In the genomic region with DNA sequence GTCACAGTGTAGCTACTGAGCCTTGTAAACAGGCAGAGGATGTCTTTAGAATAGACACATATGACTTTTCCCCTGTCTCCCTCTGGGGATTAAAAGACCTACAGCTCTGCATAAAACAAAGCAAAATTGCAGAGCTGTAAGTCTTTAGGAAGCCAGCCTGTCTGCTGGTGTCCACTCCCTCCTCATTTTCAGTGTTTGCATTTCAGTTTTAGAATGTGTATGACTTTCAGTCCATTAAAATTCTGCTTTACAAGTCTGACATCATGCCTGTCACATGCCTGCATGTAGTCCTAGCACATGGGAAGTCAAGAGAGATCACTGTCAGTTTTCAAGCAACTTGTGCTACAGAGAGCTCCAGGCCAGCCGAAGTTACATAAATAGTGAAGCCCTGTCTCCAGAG, we compare ENCODE assay signal across 21 mouse cellular contexts. TPM values are rescaled to one million over a fixed set of nuclear protein-coding genes. Genes with fewer than 3 reads are reported as not detected.
DNase-seq lines count a peak whose midpoint lies in the region; ATAC-seq and TF ChIP-seq lines count a peak whose summit lies in the region.
"Had no signal": no experiment of that assay in that cellular context is flagged by ENCODE, and none has a peak within 500 bp of the region (broad histone marks: within the 10 kb centered on the region; RNA-seq: fewer than 3 reads in every experiment).

No protein-coding gene starts in this region.

- H3K9ac ChIP-seq in intestine, embryonic 14.5 days (ENCODE audit: low read length): no peak overlapping the region
- no peak overlapping the region for H3K9ac ChIP-seq in intestine, postnatal 0 days (ENCODE audit: low read depth, low read length)
- no peak overlapping the region for H3K9ac ChIP-seq in lung, embryonic 14.5 days
- H3K9ac ChIP-seq in lung, postnatal 0 days (replicated peaks; ENCODE audit: low read depth): no peak overlapping the region
- H3K9ac ChIP-seq: embryonic facial prominence, embryonic 12.5 days; forebrain, embryonic 15.5 days; hindbrain, embryonic 15.5 days had no signal

- no peaks in the 10 kb centered on the region for H3K36me3 ChIP-seq in intestine, embryonic 14.5 days (ENCODE audit: control insufficient read depth, insufficient read depth, low read length)
- 0 out of 2 replicates have a peak, but pooled peaks cover 5% of the 10 kb centered on the region for H3K36me3 ChIP-seq in intestine, postnatal 0 days (ENCODE audit: control insufficient read depth, insufficient read depth)
- no peaks in the 10 kb centered on the region for H3K36me3 ChIP-seq in lung, embryonic 14.5 days (ENCODE audit: insufficient read depth)
- H3K36me3 ChIP-seq in lung, postnatal 0 days (ENCODE audit: insufficient read depth, low read length): no peaks in the 10 kb centered on the region
- H3K36me3 ChIP-seq: embryonic facial prominence, embryonic 12.5 days; forebrain, embryonic 15.5 days; hindbrain, embryonic 15.5 days had no signal

- no peak overlapping the region for H3K4me3 ChIP-seq in intestine, embryonic 14.5 days (ENCODE audit: low read depth, low read length)
- no peak overlapping the region for H3K4me3 ChIP-seq in intestine, postnatal 0 days (ENCODE audit: low read depth, low read length)
- no peak overlapping the region for H3K4me3 ChIP-seq in lung, embryonic 14.5 days (ENCODE audit: low read depth, low read length)
- no peak overlapping the region for H3K4me3 ChIP-seq in lung, postnatal 0 days (ENCODE audit: low read depth, low read length)
- H3K4me3 ChIP-seq: embryonic facial prominence, embryonic 12.5 days; forebrain, embryonic 15.5 days; hindbrain, embryonic 15.5 days had no signal

- no peaks in the 10 kb centered on the region for H3K27me3 ChIP-seq in intestine, embryonic 14.5 days (replicated peaks; ENCODE audit: control insufficient read depth, insufficient read depth, low read length)
- H3K27me3 ChIP-seq in intestine, postnatal 0 days (replicated peaks; ENCODE audit: control insufficient read depth, insufficient read depth, low read length): no peaks in the 10 kb centered on the region
- no peaks in the 10 kb centered on the region for H3K27me3 ChIP-seq in lung, embryonic 14.5 days (ENCODE audit: insufficient read depth, low read length)
- no peaks in the 10 kb centered on the region for H3K27me3 ChIP-seq in lung, postnatal 0 days (replicated peaks; ENCODE audit: insufficient read depth, low read length)
- H3K27me3 ChIP-seq: embryonic facial prominence, embryonic 12.5 days; forebrain, embryonic 15.5 days; hindbrain, embryonic 15.5 days; Patski had no signal

- TF ChIP-seq EP300 in lung, postnatal 0 days (IDR thresholded peaks at IDR 0.05): no peak

- peak; percentile 73 for ATAC-seq in frontal cortex, adult (ENCODE audit: low TSS enrichment)
- ATAC-seq in intestine, embryonic 14.5 days (replicated peaks; ENCODE audit: low FRiP score, low TSS enrichment, low read depth): no peak
- ATAC-seq in intestine, postnatal 0 days: no peak
- no peak for ATAC-seq in lung, embryonic 14.5 days (ENCODE audit: insufficient read depth)
- no peak for ATAC-seq in lung, postnatal 0 days
- ATAC-seq in megakaryocyte progenitor cell, adult 5-6 weeks (replicated peaks; ENCODE audit: poor library complexity): no peak
- ATAC-seq: activated CD4-positive, CD25-positive, alpha-beta regulatory T cell, adult 4 months; CD4-positive, CD25-positive, alpha-beta regulatory T cell, adult 4 months; forebrain, embryonic 15.5 days; Patski had no signal

- H3K9me3 ChIP-seq in intestine, embryonic 14.5 days (ENCODE audit: control insufficient read depth, low read length): no peaks in the 10 kb centered on the region
- no peaks in the 10 kb centered on the region for H3K9me3 ChIP-seq in intestine, postnatal 0 days (ENCODE audit: control insufficient read depth)
- no peaks in the 10 kb centered on the region for H3K9me3 ChIP-seq in lung, embryonic 14.5 days (ENCODE audit: low read depth, low read length)
- no peaks in the 10 kb centered on the region for H3K9me3 ChIP-seq in lung, postnatal 0 days (ENCODE audit: low read length)
- H3K9me3 ChIP-seq: embryonic facial prominence, embryonic 12.5 days; forebrain, embryonic 15.5 days; hindbrain, embryonic 15.5 days had no signal

- H3K4me2 ChIP-seq in intestine, embryonic 14.5 days (ENCODE audit: low read length): no peak overlapping the region
- H3K4me2 ChIP-seq in intestine, postnatal 0 days (replicated peaks; ENCODE audit: low read depth): no peak overlapping the region
- H3K4me2 ChIP-seq in lung, embryonic 14.5 days: no peak overlapping the region
- H3K4me2 ChIP-seq in lung, postnatal 0 days (replicated peaks; ENCODE audit: low read depth, low read length): no peak overlapping the region
- H3K4me2 ChIP-seq: embryonic facial prominence, embryonic 12.5 days; forebrain, embryonic 15.5 days; hindbrain, embryonic 15.5 days had no signal

- DNase-seq in frontal cortex, postnatal 14 days (ENCODE audit: low spot score in 2 of 2): no peak
- DNase-seq in intestine, embryonic 14.5 days (ENCODE audit: low spot score): no peak
- peak; percentile 4 for DNase-seq in lung, embryonic 14.5 days
- DNase-seq in lung, postnatal 0 days (ENCODE audit: low spot score): no peak
- DNase-seq: adrenal gland, postnatal 14 days; B cell, adult 2 months; cerebellum, adult 11-12 months; cerebellum, adult 9-10 months; cerebellum, postnatal 25 days; gastrocnemius, postnatal 14 days had no signal

- H3K4me1 ChIP-seq in intestine, embryonic 14.5 days (replicated peaks; ENCODE audit: control insufficient read depth, insufficient read depth, low read length): peaks cover 13% of the 10 kb centered on the region; the same call in 1 of the 2 replicates
- 0 out of 2 replicates have a peak, but pooled peaks cover 3% of the 10 kb centered on the region for H3K4me1 ChIP-seq in intestine, postnatal 0 days (replicated peaks; ENCODE audit: control insufficient read depth, insufficient read depth, low read length)
- peaks cover 4% of the 10 kb centered on the region for H3K4me1 ChIP-seq in lung, embryonic 14.5 days (ENCODE audit: insufficient read depth)
- no peaks in the 10 kb centered on the region; the same call in 1 of the 2 replicates for H3K4me1 ChIP-seq in lung, postnatal 0 days (ENCODE audit: insufficient read depth, low read depth, low read length)
- H3K4me1 ChIP-seq: embryonic facial prominence, embryonic 12.5 days; forebrain, embryonic 15.5 days; hindbrain, embryonic 15.5 days had no signal

- 52% methylated on average over 1 of the region's 1 CpGs for WGBS in intestine, embryonic 14.5 days
- 64% methylated on average over 1 of the region's 1 CpGs for WGBS in intestine, postnatal 0 days
- 56% methylated on average over 1 of the region's 1 CpGs for WGBS in lung, embryonic 14.5 days
- WGBS in lung, postnatal 0 days: 62% methylated on average over 1 of the region's 1 CpGs

- no peak for TF ChIP-seq CTCF in intestine, postnatal 0 days (IDR thresholded peaks at IDR 0.05; ENCODE audit: low read depth)
- no peak for TF ChIP-seq CTCF in lung, embryonic 14.5 days (IDR thresholded peaks at IDR 0.05; ENCODE audit: low read depth)
- no peak for TF ChIP-seq CTCF in lung, postnatal 0 days (IDR thresholded peaks at IDR 0.05)

- H3K27ac ChIP-seq in intestine, embryonic 14.5 days (ENCODE audit: low read depth): peak overlapping the region; percentile 47
- no peak overlapping the region for H3K27ac ChIP-seq in intestine, postnatal 0 days (ENCODE audit: low read depth, low read length)
- no peak overlapping the region for H3K27ac ChIP-seq in lung, embryonic 14.5 days (ENCODE audit: low read depth)
- no peak overlapping the region for H3K27ac ChIP-seq in lung, postnatal 0 days (ENCODE audit: low read length)
- H3K27ac ChIP-seq: embryonic facial prominence, embryonic 12.5 days; forebrain, embryonic 15.5 days; hindbrain, embryonic 15.5 days had no signal

RNA-seq across cellular contexts. Expression of gene Sgpp2, which starts 47.7 kb away (rescaled TPM):
- 37.8 and 43.2 TPM in 2 replicates for polyA plus RNA-seq in intestine, embryonic 14.5 days (2014; fragmentation: Nextera tagmentation; extraction: Ambion mirVana)
- 23.0 and 25.9 TPM in 2 replicates for polyA plus RNA-seq in intestine, postnatal 0 days (2015; fragmentation: Nextera tagmentation; extraction: Ambion mirVana)
- 1.0 and 1.1 TPM in 2 replicates for polyA plus RNA-seq in lung, embryonic 14.5 days (2014; fragmentation: Nextera tagmentation; extraction: Ambion mirVana)
- 10.9 and 14.0 TPM in 2 replicates for polyA plus RNA-seq in lung, postnatal 0 days (2015; fragmentation: Nextera tagmentation; extraction: Ambion mirVana)
- total RNA-seq in megakaryocyte progenitor cell, adult 5-6 weeks (2015): not detected in 2 replicates
- not detected in 2 replicates for total RNA-seq in megakaryocyte progenitor cell, adult 5-6 weeks (2017)
- total RNA-seq: gastrocnemius, adult 18-20 months; heart, postnatal 25 days had no signal
